Mouse (Mus musculus) midbrain, embryonic 16.5 days (tissue): ENCODE results near the gene Cnn2. TPM values are rescaled to one million over a fixed set of nuclear protein-coding genes. Genes with fewer than 3 reads are reported as not detected.
A peak's percentile ranks its signal among the peaks of the same experiment; 100 is the strongest.

Source experiments
- ATAC-seq: fragments of 200-750 bp; cut with Nextera tagmentation; 2 replicates; pipeline ENCODE4 v1.8.0; 2017; ENCODE audit warnings: moderate TSS enrichment
- H3K27ac ChIP-seq: fragments of 300-500 bp; sonication (generic); 2 replicates; pipeline ENCODE4 v1.5.1; 2014; ENCODE audit warnings: mild to moderate bottlenecking, low read length, mixed read lengths
- H3K27me3 ChIP-seq: fragments of 300-500 bp; sonication (generic); 2 replicates; pipeline ENCODE4 v1.6.1; 2014; ENCODE audit warnings: low read depth, low read length, mixed read lengths; ENCODE audit not compliant: control insufficient read depth, insufficient read depth
- H3K36me3 ChIP-seq: fragments of 300-500 bp; sonication (generic); 2 replicates; pipeline ENCODE4 v1.6.1; 2014; ENCODE audit warnings: mild to moderate bottlenecking, low read length, moderate library complexity, mixed read lengths; ENCODE audit not compliant: control insufficient read depth, insufficient read depth
- H3K4me1 ChIP-seq: fragments of 300-500 bp; sonication (generic); 2 replicates; pipeline ENCODE4 v1.6.1; 2014; ENCODE audit warnings: mild to moderate bottlenecking, low read length, mixed read lengths; ENCODE audit not compliant: control insufficient read depth, insufficient read depth
- H3K4me2 ChIP-seq: fragments of 300-500 bp; sonication (generic); 2 replicates; pipeline ENCODE4 v1.6.1; 2014; ENCODE audit warnings: mild to moderate bottlenecking, low read length, mixed read lengths
- H3K4me3 ChIP-seq: fragments of 300-500 bp; sonication (generic); 2 replicates; pipeline ENCODE4 v1.5.1; 2014; ENCODE audit warnings: low read depth, mild to moderate bottlenecking, low read length, moderate library complexity, mixed read lengths
- H3K9ac ChIP-seq: fragments of 300-500 bp; sonication (generic); 2 replicates; pipeline ENCODE4 v1.6.1; 2014; ENCODE audit warnings: low read depth, low read length, mixed read lengths
- H3K9me3 ChIP-seq: fragments of 300-500 bp; sonication (generic); replicated peaks from 2 replicates; pipeline ENCODE4 v1.6.1; 2014; ENCODE audit warnings: mild to moderate bottlenecking, low read length, mixed read lengths; ENCODE audit not compliant: control insufficient read depth, poor library complexity, severe bottlenecking
- WGBS: fragments of 180-500 bp; shearing (Covaris S2); extraction: QIAGEN DNeasy Blood & Tissue Kit; methylation state at CpG from one replicate; pipeline ENCODE4 v1.1.7; 2014; 5-methylcytosine and 5-hydroxymethylcytosine counted together
- polyA plus RNA-seq: library from polyadenylated mRNA; unstranded; fragments of >200 nt; fragmentation: Nextera tagmentation; extraction: Ambion mirVana; gene quantifications from 2 replicates; pipeline ENCODE4 v1.2.1, GENCODE M21; 2015

Gene Cnn2
- polyA plus RNA-seq, 1 experiment from 2014 or later = 25.7 TPM

GRCm38 (mm10) chr10:79964727-79965126, 23.7 kb upstream of the Cnn2 start:
- Histone ChIP-seq H3K4me1 (peaks cover 7% of the 10 kb centered on the region), H3K9ac (no peak overlapping the region), H3K4me3 (no peak overlapping the region), H3K27ac (no peak overlapping the region), H3K27me3 (peaks cover 4% of the 10 kb centered on the region; the same call in 1 of the 2 replicates), H3K9me3 (no peaks in the 10 kb centered on the region), H3K36me3 (peaks cover 22% of the 10 kb centered on the region), H3K4me2 (no peak overlapping the region)
- no peak for ATAC-seq
- WGBS = 96% methylated on average over 7 of the region's 7 CpGs

DNA sequence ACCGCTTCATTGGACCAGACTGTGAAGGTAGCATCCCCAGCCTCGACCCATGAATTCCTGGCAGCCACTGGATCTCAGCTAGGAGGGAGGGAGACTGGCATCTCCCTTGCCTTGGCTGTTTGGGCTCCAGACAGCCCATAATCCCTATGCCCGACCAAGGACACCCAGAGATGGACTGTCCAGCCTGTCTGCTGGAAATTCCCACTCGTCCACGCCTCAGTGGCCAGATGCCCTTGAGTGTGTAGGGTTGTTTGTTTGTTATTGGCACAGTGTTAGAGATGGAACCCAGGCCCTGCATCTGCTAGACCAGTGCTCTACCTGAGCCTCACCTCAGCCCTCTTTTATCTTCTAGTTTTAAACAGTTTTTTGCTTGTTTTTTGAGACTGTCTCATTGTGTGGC, 23.1 kb upstream of the Cnn2 start:
- no peak overlapping the region for H3K27ac ChIP-seq
- H3K9ac ChIP-seq = no peak overlapping the region
- ATAC-seq = no peak
- H3K36me3 ChIP-seq = peaks cover 22% of the 10 kb centered on the region
- H3K4me3 ChIP-seq = no peak overlapping the region
- 93% methylated on average over 5 of the region's 5 CpGs for WGBS
- H3K4me1 ChIP-seq = peaks cover 7% of the 10 kb centered on the region
- H3K27me3 ChIP-seq = peaks cover 4% of the 10 kb centered on the region
- H3K9me3 ChIP-seq = no peaks in the 10 kb centered on the region
- no peak overlapping the region for H3K4me2 ChIP-seq

GRCm38 (mm10) chr10:79966886-79967400, 21.4 kb upstream of the Cnn2 start:
- Histone ChIP-seq H3K27me3 (peaks cover 18% of the 10 kb centered on the region), H3K4me3 (no peak overlapping the region), H3K9ac (no peak overlapping the region), H3K9me3 (no peaks in the 10 kb centered on the region), H3K4me1 (0 out of 2 replicates have a peak, but pooled peaks cover 3% of the 10 kb centered on the region), H3K36me3 (peaks cover 22% of the 10 kb centered on the region), H3K27ac (no peak overlapping the region), H3K4me2 (no peak overlapping the region)
- ATAC-seq = no peak
- 90% methylated on average over 5 of the region's 5 CpGs for WGBS

DNA sequence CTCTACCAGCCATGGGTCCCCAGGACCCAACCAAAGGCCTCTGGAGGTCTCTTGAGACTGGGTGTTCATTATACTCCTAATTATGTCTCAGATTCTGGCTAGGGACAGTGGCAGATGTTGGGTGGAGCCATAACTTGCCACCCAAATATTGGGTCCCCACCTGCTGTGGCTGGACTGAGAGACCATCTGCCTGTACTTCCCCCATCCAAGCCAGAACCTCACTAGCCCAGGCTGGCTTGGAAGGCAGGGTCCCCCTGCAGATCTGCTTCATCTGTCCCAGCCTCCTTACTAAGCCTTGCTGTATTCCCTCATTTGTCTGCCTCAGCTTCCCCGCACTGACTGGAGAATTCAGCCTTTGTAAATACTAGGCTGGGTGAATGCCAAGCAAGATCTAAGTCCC, 20.2 kb upstream of the Cnn2 start:
- Histone ChIP-seq H3K27ac (no peak overlapping the region), H3K27me3 (peaks cover 20% of the 10 kb centered on the region), H3K36me3 (peaks cover 21% of the 10 kb centered on the region), H3K9me3 (no peaks in the 10 kb centered on the region), H3K9ac (no peak overlapping the region), H3K4me2 (no peak overlapping the region), H3K4me1 (0 out of 2 replicates have a peak, but pooled peaks cover 3% of the 10 kb centered on the region), H3K4me3 (no peak overlapping the region)
- WGBS = 88% methylated on average over 1 of the region's 1 CpGs
- ATAC-seq = no peak

DNA sequence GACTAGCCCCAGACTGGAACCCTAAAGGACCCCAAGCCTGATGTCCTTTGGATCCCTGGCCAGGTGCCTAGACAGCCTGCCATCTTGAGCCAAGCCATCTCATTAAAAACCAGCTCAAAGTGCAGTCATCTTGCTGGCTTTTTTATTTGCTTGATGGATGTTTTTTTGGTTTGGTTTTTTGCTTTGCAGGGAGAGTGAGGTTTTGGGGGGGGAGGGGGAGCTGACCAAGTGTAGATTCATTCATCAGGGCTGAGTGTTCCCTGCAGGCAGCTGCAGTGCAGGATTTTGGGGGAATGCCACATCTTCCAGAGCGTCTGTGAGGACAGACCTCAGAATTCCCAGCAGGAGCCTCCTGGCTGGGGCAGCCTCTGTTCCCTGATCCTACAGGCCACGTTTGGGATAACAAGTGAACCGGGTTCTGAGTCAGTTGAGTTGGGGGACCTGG, 19.2 kb upstream of the Cnn2 start:
- ATAC-seq = no peak

GRCm38 (mm10) chr10:79970415-79971182, 17.8 kb upstream of the Cnn2 start, which contains the start of gene Grin3b:
TSS of gene Grin3b (plus strand) at chr10:79970715.
- Histone ChIP-seq H3K27ac (no peak within 1 kb of the TSS), H3K4me1 (0 out of 2 replicates have a peak, but pooled peaks cover 3% of the 10 kb centered on the region), H3K9me3 (no peaks in the 10 kb centered on the region), H3K36me3 (peaks cover 18% of the 10 kb centered on the region), H3K9ac (peak within 1 kb of the TSS; percentile 52), H3K4me3 (peak within 1 kb of the TSS; percentile 36), H3K4me2 (peak within 1 kb of the TSS; percentile 56), H3K27me3 (peaks cover 20% of the 10 kb centered on the region)
- 8% methylated on average over 47 of the region's 47 CpGs for WGBS
- ATAC-seq = 0 out of 2 replicates have a peak, but pooled peaks have one; percentile 16

More for the DNA sequence above, 19.2 kb upstream of the Cnn2 start:
- 0 out of 2 replicates have a peak, but pooled peaks cover 3% of the 10 kb centered on the region for H3K4me1 ChIP-seq
- no peaks in the 10 kb centered on the region for H3K9me3 ChIP-seq
- no peak overlapping the region for H3K4me2 ChIP-seq
- no peak overlapping the region for H3K4me3 ChIP-seq
- H3K27me3 ChIP-seq = peaks cover 20% of the 10 kb centered on the region
- H3K36me3 ChIP-seq = peaks cover 16% of the 10 kb centered on the region
- WGBS = 16% methylated on average over 3 of the region's 3 CpGs
- H3K27ac ChIP-seq = no peak overlapping the region
- H3K9ac ChIP-seq = no peak overlapping the region

DNA sequence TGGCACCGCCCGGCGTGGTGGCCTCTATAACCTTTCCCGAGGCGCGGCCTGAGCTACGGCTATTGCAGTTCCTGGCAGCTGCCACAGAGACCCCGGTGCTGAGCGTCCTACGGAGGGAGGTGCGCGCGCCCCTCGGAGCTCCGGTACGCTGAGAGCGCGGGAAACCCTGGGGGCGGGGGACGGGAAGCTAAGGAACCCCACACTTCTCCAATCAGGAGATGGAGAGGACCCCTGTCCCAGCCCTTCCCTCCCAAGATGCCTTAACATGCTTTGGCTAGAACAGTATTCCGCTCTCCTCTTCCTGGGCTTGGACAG, 17.2 kb upstream of the Cnn2 start:
- H3K27me3 ChIP-seq = peaks cover 20% of the 10 kb centered on the region
- no peak for ATAC-seq
- 10% methylated on average over 20 of the region's 21 CpGs for WGBS

GRCm38 (mm10) chr10:79972831-79973230, 15.6 kb upstream of the Cnn2 start:
- H3K9ac ChIP-seq = no peak overlapping the region
- 0 out of 2 replicates have a peak, but pooled peaks cover 3% of the 10 kb centered on the region for H3K4me1 ChIP-seq
- no peaks in the 10 kb centered on the region for H3K9me3 ChIP-seq
- no peak overlapping the region for H3K4me3 ChIP-seq
- no peak overlapping the region for H3K4me2 ChIP-seq
- WGBS = 70% methylated on average over 14 of the region's 14 CpGs
- ATAC-seq = no peak
- H3K36me3 ChIP-seq = peaks cover 28% of the 10 kb centered on the region
- peaks cover 20% of the 10 kb centered on the region for H3K27me3 ChIP-seq
- no peak overlapping the region for H3K27ac ChIP-seq

More for the DNA sequence above, 17.2 kb upstream of the Cnn2 start:
- Histone ChIP-seq H3K27ac (no peak overlapping the region), H3K4me3 (peak overlapping the region; percentile 36), H3K9me3 (no peaks in the 10 kb centered on the region), H3K4me1 (0 out of 2 replicates have a peak, but pooled peaks cover 3% of the 10 kb centered on the region), H3K9ac (peak overlapping the region; percentile 52), H3K4me2 (peak overlapping the region; percentile 56), H3K36me3 (peaks cover 24% of the 10 kb centered on the region)

DNA sequence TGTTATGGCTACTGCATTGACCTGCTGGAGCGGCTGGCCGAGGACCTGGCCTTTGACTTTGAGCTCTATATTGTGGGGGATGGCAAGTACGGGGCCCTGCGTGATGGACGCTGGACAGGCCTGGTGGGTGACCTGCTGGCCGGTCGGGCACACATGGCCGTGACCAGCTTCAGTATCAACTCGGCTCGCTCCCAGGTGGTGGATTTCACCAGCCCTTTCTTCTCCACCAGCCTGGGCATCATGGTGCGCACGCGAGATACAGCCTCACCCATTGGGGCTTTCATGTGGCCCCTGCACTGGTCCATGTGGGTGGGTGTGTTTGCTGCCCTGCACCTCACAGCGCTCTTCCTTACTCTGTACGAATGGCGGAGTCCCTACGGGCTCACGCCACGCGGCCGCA, 14.3 kb upstream of the Cnn2 start:
- Histone ChIP-seq H3K9ac (no peak overlapping the region), H3K27me3 (peaks cover 20% of the 10 kb centered on the region), H3K4me3 (no peak overlapping the region), H3K4me1 (0 out of 2 replicates have a peak, but pooled peaks cover 3% of the 10 kb centered on the region), H3K27ac (no peak overlapping the region), H3K36me3 (peaks cover 40% of the 10 kb centered on the region), H3K9me3 (no peaks in the 10 kb centered on the region), H3K4me2 (no peak overlapping the region)
- 93% methylated on average over 21 of the region's 21 CpGs for WGBS
- no peak for ATAC-seq
